Mouse (Mus musculus) heart, adult 2 months (tissue): ENCODE measurements around the gene Ttyh2.

Experiments
- CTCF ChIP-seq: fragments of 200-600 bp; IDR thresholded peaks from 2 replicates; pipeline ENCODE4 v1.8.1; 2022; ENCODE audit warnings: antibody characterized with exemption, mild to moderate bottlenecking, moderate library complexity
- EP300 ChIP-seq: fragments of 200-500 bp; IDR thresholded peaks from 2 replicates; pipeline ENCODE4 v1.6.1; 2011; ENCODE audit warnings: low read depth, low read length, control low read depth; ENCODE audit not compliant: insufficient read depth
- POLR2A ChIP-seq: fragments of 200-500 bp; IDR thresholded peaks from 2 replicates; pipeline ENCODE4 v1.6.1; 2011; ENCODE audit warnings: mild to moderate bottlenecking, low read depth, low read length, control low read depth; ENCODE audit not compliant: insufficient read depth

- TF ChIP-seq CTCF: no peak
- TF ChIP-seq POLR2A: no peak
- TF ChIP-seq EP300: no peak
Measured at GRCm38 (mm10) chr11:114676896-114677530, 1.8 kb downstream of the Ttyh2 start.
